Mouse (Mus musculus): Measurements from ENCODE around the gene Sar1b. TPM values are rescaled to one million over a fixed set of nuclear protein-coding genes. Genes with fewer than 3 reads are reported as not detected.

The Sar1b gene
- total and polyA plus RNA-seq, 3 experiments = 104 to 124 TPM; not detected in 1

DNA sequence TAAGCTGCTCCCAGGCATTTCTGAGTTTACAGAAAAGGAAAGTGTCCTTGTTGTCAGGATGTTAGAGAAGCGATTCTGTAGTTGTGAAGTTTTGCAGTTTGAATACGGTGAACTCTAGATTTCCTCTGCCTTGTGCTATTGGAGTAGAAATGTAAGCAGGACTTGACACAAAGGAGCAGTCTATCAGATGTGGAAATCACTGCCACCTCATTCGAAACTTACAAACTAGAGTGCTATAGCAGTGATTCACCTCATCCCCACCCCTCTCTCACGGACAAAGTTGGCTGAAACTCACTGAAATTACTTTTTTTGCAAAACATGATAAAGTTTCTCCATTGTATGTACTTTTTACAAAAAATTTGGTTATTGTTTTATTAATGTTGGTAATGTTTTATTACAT is 1.3 kb downstream of the Sar1b start:
- peaks cover 5 to 16% of the 10 kb centered on the region in 2 experiments for H3K4me1 ChIP-seq (ENCODE audit: control insufficient read depth in 1 of 2, insufficient read depth in 2 of 2, low read length in 2 of 2)
- H3K36me3 ChIP-seq (ENCODE audit: control insufficient read depth in 1 of 2, insufficient read depth in 2 of 2, low read length in 2 of 2) = peaks cover 0 to 22% of the 10 kb centered on the region in 2 experiments; a peak in 3 of 4 replicates
- H3K9me3 ChIP-seq (replicated peaks; ENCODE audit: insufficient read depth, low read length) = no peaks in the 10 kb centered on the region
- no peaks in the 10 kb centered on the region for H3K27me3 ChIP-seq (ENCODE audit: control insufficient read depth in 1 of 2, insufficient read depth in 2 of 2, low read length in 2 of 2)
- no peak overlapping the region for H3K27ac ChIP-seq (ENCODE audit: control insufficient read depth, low read depth, low read length)
- peaks cover 46% of the 10 kb centered on the region for H3K79me2 ChIP-seq (ENCODE audit: control insufficient read depth, insufficient read depth, low read length, poor library complexity)
- no peak for TF ChIP-seq CTCF (IDR thresholded peaks at IDR 0.05 in 2 of 3, conservative IDR thresholded peaks at IDR 0.05 in 1 of 3; ENCODE audit: control insufficient read depth in 1 of 3, insufficient read depth in 1 of 3, low read depth in 2 of 3, low read length in 3 of 3, poor library complexity in 1 of 3, severe bottlenecking in 1 of 3)
- TF ChIP-seq POLR2AphosphoS2 (IDR thresholded peaks at IDR 0.05; ENCODE audit: low read length) = no peak
- TF ChIP-seq ZC3H11A (IDR thresholded peaks at IDR 0.05; ENCODE audit: low read depth, low read length) = no peak
- TF ChIP-seq RAD21 (IDR thresholded peaks at IDR 0.05; ENCODE audit: low read depth, low read length) = no peak
- no peak for TF ChIP-seq ETS1 (IDR thresholded peaks at IDR 0.05; ENCODE audit: low read depth, low read length)
- no peak for TF ChIP-seq SIN3A (IDR thresholded peaks at IDR 0.05; ENCODE audit: low read length)
- no peak for TF ChIP-seq TCF12 (IDR thresholded peaks at IDR 0.05; ENCODE audit: low read depth, low read length)
- no peak for TF ChIP-seq ELF1 (IDR thresholded peaks at IDR 0.05; ENCODE audit: low read depth, low read length)
- no peak for TF ChIP-seq MYB (IDR thresholded peaks at IDR 0.05; ENCODE audit: low read depth, low read length)
- TF ChIP-seq MEF2A (IDR thresholded peaks at IDR 0.05; ENCODE audit: extremely low read depth, insufficient replicate concordance, low read depth, low read length, poor library complexity, severe bottlenecking) = no peak
- TF ChIP-seq MAZ (IDR thresholded peaks at IDR 0.05; ENCODE audit: low read depth, low read length) = no peak
- H3K4me3 ChIP-seq (ENCODE audit: control insufficient read depth in 1 of 2, insufficient read depth in 1 of 2, low read depth in 2 of 2, low read length in 2 of 2) = peak overlapping the region; percentile 19 to 82; a peak in 1 of 4 replicates
- DNase-seq (ENCODE audit: low read depth, low spot score) = no peak
- H3K9ac ChIP-seq (ENCODE audit: control insufficient read depth, low read depth, low read length, poor library complexity, severe bottlenecking) = no peak overlapping the region

DNA sequence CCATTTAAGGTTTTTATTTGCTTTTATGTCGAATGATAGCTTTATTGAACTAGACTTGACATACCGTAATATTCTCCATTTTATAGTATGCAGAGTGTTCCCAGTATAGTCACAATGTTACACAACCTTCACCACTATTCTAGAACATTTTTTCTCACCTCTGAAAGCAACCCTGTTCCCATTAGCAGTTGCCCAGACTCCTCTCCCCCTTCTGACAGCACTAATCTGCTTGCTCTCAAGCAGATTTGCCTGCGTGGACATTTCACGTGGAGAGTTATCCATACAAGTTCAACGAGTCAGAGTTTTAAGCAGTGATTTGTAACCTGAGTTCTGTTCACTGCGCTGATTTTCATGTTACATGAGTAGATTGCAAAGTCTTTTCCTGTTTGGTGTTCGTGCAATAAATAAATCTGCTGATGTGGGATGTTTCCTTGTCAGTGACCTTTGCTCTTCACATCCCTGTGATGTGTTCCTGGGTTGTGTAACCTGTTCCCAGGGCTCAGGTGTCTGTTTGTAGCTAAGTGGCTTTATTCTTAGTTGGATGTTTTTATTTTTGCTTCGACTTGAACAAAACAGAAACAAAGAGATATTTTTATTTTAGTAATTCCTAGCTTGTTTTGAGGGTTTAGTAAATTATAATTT is 4.2 kb downstream of the Sar1b start:
- TF ChIP-seq ZMIZ1 (IDR thresholded peaks at IDR 0.05; ENCODE audit: low read depth, low read length) (no peak), BHLHE40 (IDR thresholded peaks at IDR 0.05; ENCODE audit: borderline replicate concordance, low read depth, low read length) (no peak), USF1 (IDR thresholded peaks at IDR 0.05; ENCODE audit: low read depth, low read length) (no peak)
- peaks cover 8 to 22% of the 10 kb centered on the region in 2 experiments for H3K36me3 ChIP-seq (ENCODE audit: control insufficient read depth in 1 of 2, insufficient read depth in 2 of 2, low read length in 2 of 2)
- no peaks in the 10 kb centered on the region for H3K27me3 ChIP-seq (ENCODE audit: control insufficient read depth in 1 of 2, insufficient read depth in 2 of 2, low read length in 2 of 2)
- no peaks in the 10 kb centered on the region for H3K9me3 ChIP-seq (replicated peaks; ENCODE audit: insufficient read depth, low read length)
- DNase-seq (ENCODE audit: low read depth, low spot score) = no peak
- H3K27ac ChIP-seq (ENCODE audit: control insufficient read depth, low read depth, low read length) = no peak overlapping the region
- no peak overlapping the region for H3K9ac ChIP-seq (ENCODE audit: control insufficient read depth, low read depth, low read length, poor library complexity, severe bottlenecking)
- H3K4me1 ChIP-seq (ENCODE audit: control insufficient read depth in 1 of 2, insufficient read depth in 2 of 2, low read length in 2 of 2) = peaks cover 5 to 16% of the 10 kb centered on the region in 2 experiments
- no peak overlapping the region for H3K4me3 ChIP-seq (ENCODE audit: control insufficient read depth in 1 of 2, insufficient read depth in 1 of 2, low read depth in 2 of 2, low read length in 2 of 2)
- H3K79me2 ChIP-seq (ENCODE audit: control insufficient read depth, insufficient read depth, low read length, poor library complexity) = peaks cover 70% of the 10 kb centered on the region

Data from MEL (cell line).